Mouse (Mus musculus): ENCODE measurements at regions not wholly inside any gene's neighbourhood (a gene's known extent, or its start where the extent isn't known, plus 50 kb on each side); places are given as distances from the start of the nearest gene placed in this dataset.

DNA sequence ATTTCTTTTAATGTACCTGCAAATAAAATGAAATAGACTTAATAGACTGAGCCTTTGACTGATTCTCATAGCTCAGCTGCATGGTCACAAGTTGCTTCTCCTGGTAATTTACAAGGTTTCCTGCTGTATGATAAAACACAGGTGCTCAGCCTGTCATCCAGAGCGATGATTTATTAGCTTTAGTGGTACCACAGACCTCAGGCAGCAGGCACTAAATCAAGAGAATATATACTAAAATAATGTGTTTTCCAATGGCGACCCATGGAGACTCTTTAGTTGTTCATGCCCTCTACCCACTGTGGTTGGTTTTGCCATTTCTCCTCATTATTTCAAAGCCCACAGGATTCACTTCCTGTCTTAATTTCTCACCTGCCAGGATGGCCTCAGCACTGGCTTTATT lies 207.0 kb downstream of the D3Ertd751e start:
- no peaks in the 10 kb centered on the region for H3K4me1 ChIP-seq (ENCODE audit: control insufficient read depth, insufficient read depth, low read length)
- no peak for TF ChIP-seq POLR2A (IDR thresholded peaks at IDR 0.05; ENCODE audit: insufficient read depth, low read length)
- no peak for TF ChIP-seq EP300 (IDR thresholded peaks at IDR 0.05; ENCODE audit: insufficient read depth, low read depth, low read length)
- no peak for TF ChIP-seq CTCF (IDR thresholded peaks at IDR 0.05; ENCODE audit: low read depth, low read length)
- no peaks in the 10 kb centered on the region for H3K9me3 ChIP-seq (replicated peaks; ENCODE audit: control insufficient read depth, insufficient read depth, low read length, poor library complexity, severe bottlenecking)
- no peaks in the 10 kb centered on the region for H3K27me3 ChIP-seq (ENCODE audit: control insufficient read depth, insufficient read depth, low read length, poor library complexity, severe bottlenecking)
- no peak overlapping the region for H3K9ac ChIP-seq (ENCODE audit: low read depth, poor library complexity, severe bottlenecking)
- H3K36me3 ChIP-seq (ENCODE audit: control insufficient read depth, insufficient read depth, low read length, poor library complexity, severe bottlenecking): no peaks in the 10 kb centered on the region
- no peak overlapping the region for H3K27ac ChIP-seq (ENCODE audit: insufficient read depth, low read length)
- H3K4me3 ChIP-seq (ENCODE audit: low read depth, low read length): no peak overlapping the region

- no peak overlapping the region for H3K9ac ChIP-seq (ENCODE audit: low read depth, poor library complexity, severe bottlenecking)
- H3K4me1 ChIP-seq (ENCODE audit: control insufficient read depth, insufficient read depth, low read length): no peaks in the 10 kb centered on the region
- H3K9me3 ChIP-seq (replicated peaks; ENCODE audit: control insufficient read depth, insufficient read depth, low read length, poor library complexity, severe bottlenecking): no peaks in the 10 kb centered on the region
- no peak overlapping the region for H3K27ac ChIP-seq (ENCODE audit: insufficient read depth, low read length)
- TF ChIP-seq POLR2A (IDR thresholded peaks at IDR 0.05; ENCODE audit: insufficient read depth, low read length): no peak
- TF ChIP-seq CTCF (IDR thresholded peaks at IDR 0.05; ENCODE audit: low read depth, low read length): no peak
- no peak for TF ChIP-seq EP300 (IDR thresholded peaks at IDR 0.05; ENCODE audit: insufficient read depth, low read depth, low read length)
- no peak overlapping the region for H3K4me3 ChIP-seq (ENCODE audit: low read depth, low read length)
- no peaks in the 10 kb centered on the region for H3K27me3 ChIP-seq (ENCODE audit: control insufficient read depth, insufficient read depth, low read length, poor library complexity, severe bottlenecking)
- no peaks in the 10 kb centered on the region for H3K36me3 ChIP-seq (ENCODE audit: control insufficient read depth, insufficient read depth, low read length, poor library complexity, severe bottlenecking)
These were observed 215.0 kb downstream of the D3Ertd751e start for GRCm38 (mm10) chr3:41957385-41957784.

- H3K36me3 ChIP-seq (ENCODE audit: control insufficient read depth, insufficient read depth, low read length, poor library complexity, severe bottlenecking): no peaks in the 10 kb centered on the region
- H3K9ac ChIP-seq (ENCODE audit: low read depth, poor library complexity, severe bottlenecking): no peak overlapping the region
- H3K4me1 ChIP-seq (ENCODE audit: control insufficient read depth, insufficient read depth, low read length): no peaks in the 10 kb centered on the region
- H3K27ac ChIP-seq (ENCODE audit: insufficient read depth, low read length): no peak overlapping the region
- H3K4me3 ChIP-seq (ENCODE audit: low read depth, low read length): no peak overlapping the region
- no peak for TF ChIP-seq POLR2A (IDR thresholded peaks at IDR 0.05; ENCODE audit: insufficient read depth, low read length)
- TF ChIP-seq EP300 (IDR thresholded peaks at IDR 0.05; ENCODE audit: insufficient read depth, low read depth, low read length): no peak
- TF ChIP-seq CTCF (IDR thresholded peaks at IDR 0.05; ENCODE audit: low read depth, low read length): no peak
- no peaks in the 10 kb centered on the region for H3K9me3 ChIP-seq (replicated peaks; ENCODE audit: control insufficient read depth, insufficient read depth, low read length, poor library complexity, severe bottlenecking)
- no peaks in the 10 kb centered on the region for H3K27me3 ChIP-seq (ENCODE audit: control insufficient read depth, insufficient read depth, low read length, poor library complexity, severe bottlenecking)
These were observed 217.8 kb downstream of the D3Ertd751e start for GRCm38 (mm10) chr3:41960209-41960608.

GRCm38 (mm10) chr3:41962923-41963322 lies 220.5 kb downstream of the D3Ertd751e start:
- Histone ChIP-seq H3K27me3 (ENCODE audit: control insufficient read depth, insufficient read depth, low read length, poor library complexity, severe bottlenecking) (no peaks in the 10 kb centered on the region), H3K9me3 (replicated peaks; ENCODE audit: control insufficient read depth, insufficient read depth, low read length, poor library complexity, severe bottlenecking) (no peaks in the 10 kb centered on the region), H3K4me3 (ENCODE audit: low read depth, low read length) (no peak overlapping the region), H3K27ac (ENCODE audit: insufficient read depth, low read length) (no peak overlapping the region), H3K9ac (ENCODE audit: low read depth, poor library complexity, severe bottlenecking) (no peak overlapping the region), H3K4me1 (ENCODE audit: control insufficient read depth, insufficient read depth, low read length) (no peaks in the 10 kb centered on the region), H3K36me3 (ENCODE audit: control insufficient read depth, insufficient read depth, low read length, poor library complexity, severe bottlenecking) (no peaks in the 10 kb centered on the region)
- TF ChIP-seq POLR2A (IDR thresholded peaks at IDR 0.05; ENCODE audit: insufficient read depth, low read length) (no peak), EP300 (IDR thresholded peaks at IDR 0.05; ENCODE audit: insufficient read depth, low read depth, low read length) (no peak), CTCF (IDR thresholded peaks at IDR 0.05; ENCODE audit: low read depth, low read length) (no peak)

DNA sequence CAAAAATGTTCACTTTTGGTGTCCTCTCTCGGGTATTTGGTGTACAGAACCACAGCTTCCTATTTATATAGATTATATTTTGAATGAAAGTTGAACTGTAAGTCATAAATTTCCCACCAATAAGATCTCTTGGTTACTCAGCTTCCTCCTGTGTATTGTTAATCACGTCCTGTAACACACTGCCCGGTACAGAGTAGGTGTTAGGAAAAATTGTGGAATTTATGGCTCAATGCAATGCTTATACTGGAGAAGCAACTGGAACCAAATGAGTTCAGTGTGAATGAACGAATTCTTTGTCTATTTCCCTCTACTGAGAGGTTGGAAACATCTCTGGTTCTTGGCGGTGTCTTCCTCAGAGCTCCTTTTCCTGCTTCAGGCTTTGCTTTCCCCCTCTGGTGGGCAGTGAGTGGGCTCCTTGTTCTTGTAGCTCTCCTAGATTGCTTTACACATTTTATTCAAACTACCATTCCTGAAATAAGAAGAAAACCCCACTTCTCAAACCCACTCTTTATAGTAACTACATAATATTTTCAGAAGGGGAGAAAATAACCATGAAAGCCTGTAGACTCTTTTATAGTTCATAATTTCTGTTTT lies 264.4 kb downstream of the D3Ertd751e start:
- no peaks in the 10 kb centered on the region for H3K27me3 ChIP-seq (ENCODE audit: control insufficient read depth, insufficient read depth, low read length, poor library complexity, severe bottlenecking)
- no peaks in the 10 kb centered on the region for H3K4me1 ChIP-seq (ENCODE audit: control insufficient read depth, insufficient read depth, low read length)
- H3K4me3 ChIP-seq (ENCODE audit: low read depth, low read length): no peak overlapping the region
- no peak for TF ChIP-seq POLR2A (IDR thresholded peaks at IDR 0.05; ENCODE audit: insufficient read depth, low read length)
- TF ChIP-seq EP300 (IDR thresholded peaks at IDR 0.05; ENCODE audit: insufficient read depth, low read depth, low read length): no peak
- no peak for TF ChIP-seq CTCF (IDR thresholded peaks at IDR 0.05; ENCODE audit: low read depth, low read length)
- no peaks in the 10 kb centered on the region for H3K9me3 ChIP-seq (replicated peaks; ENCODE audit: control insufficient read depth, insufficient read depth, low read length, poor library complexity, severe bottlenecking)
- H3K36me3 ChIP-seq (ENCODE audit: control insufficient read depth, insufficient read depth, low read length, poor library complexity, severe bottlenecking): no peaks in the 10 kb centered on the region
- no peak overlapping the region for H3K27ac ChIP-seq (ENCODE audit: insufficient read depth, low read length)
- no peak overlapping the region for H3K9ac ChIP-seq (ENCODE audit: low read depth, poor library complexity, severe bottlenecking)

DNA sequence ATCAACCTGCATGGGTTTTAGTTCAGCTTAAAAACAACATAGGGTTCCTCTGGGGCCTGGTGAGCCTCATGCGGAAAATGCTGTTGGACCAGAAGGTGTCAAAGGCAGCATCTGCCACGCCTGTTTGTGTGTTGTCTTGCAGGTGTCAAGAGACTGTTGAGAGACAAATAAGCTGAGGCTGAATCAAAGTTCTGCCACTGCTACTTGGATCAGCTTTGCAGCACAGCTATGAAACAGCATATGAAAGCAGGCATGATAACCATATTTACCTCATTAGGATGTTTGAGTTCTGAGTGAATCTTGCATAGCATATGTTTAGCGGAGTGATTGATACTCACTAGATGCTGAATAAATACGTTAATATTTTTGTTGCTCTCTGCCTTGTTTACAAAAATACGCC lies 280.8 kb downstream of the D3Ertd751e start:
- TF ChIP-seq EP300 (IDR thresholded peaks at IDR 0.05; ENCODE audit: insufficient read depth, low read depth, low read length) (no peak), POLR2A (IDR thresholded peaks at IDR 0.05; ENCODE audit: insufficient read depth, low read length) (no peak), CTCF (IDR thresholded peaks at IDR 0.05; ENCODE audit: low read depth, low read length) (no peak)
- H3K9ac ChIP-seq (ENCODE audit: low read depth, poor library complexity, severe bottlenecking): no peak overlapping the region
- H3K36me3 ChIP-seq (ENCODE audit: control insufficient read depth, insufficient read depth, low read length, poor library complexity, severe bottlenecking): no peaks in the 10 kb centered on the region
- no peak overlapping the region for H3K27ac ChIP-seq (ENCODE audit: insufficient read depth, low read length)
- H3K27me3 ChIP-seq (ENCODE audit: control insufficient read depth, insufficient read depth, low read length, poor library complexity, severe bottlenecking): no peaks in the 10 kb centered on the region
- H3K4me3 ChIP-seq (ENCODE audit: low read depth, low read length): no peak overlapping the region
- no peaks in the 10 kb centered on the region for H3K9me3 ChIP-seq (replicated peaks; ENCODE audit: control insufficient read depth, insufficient read depth, low read length, poor library complexity, severe bottlenecking)
- no peaks in the 10 kb centered on the region for H3K4me1 ChIP-seq (ENCODE audit: control insufficient read depth, insufficient read depth, low read length)

Data from ES-Bruce4 (cell line).